ENCODE assay signal across 22 mouse cellular contexts in the genomic region with DNA sequence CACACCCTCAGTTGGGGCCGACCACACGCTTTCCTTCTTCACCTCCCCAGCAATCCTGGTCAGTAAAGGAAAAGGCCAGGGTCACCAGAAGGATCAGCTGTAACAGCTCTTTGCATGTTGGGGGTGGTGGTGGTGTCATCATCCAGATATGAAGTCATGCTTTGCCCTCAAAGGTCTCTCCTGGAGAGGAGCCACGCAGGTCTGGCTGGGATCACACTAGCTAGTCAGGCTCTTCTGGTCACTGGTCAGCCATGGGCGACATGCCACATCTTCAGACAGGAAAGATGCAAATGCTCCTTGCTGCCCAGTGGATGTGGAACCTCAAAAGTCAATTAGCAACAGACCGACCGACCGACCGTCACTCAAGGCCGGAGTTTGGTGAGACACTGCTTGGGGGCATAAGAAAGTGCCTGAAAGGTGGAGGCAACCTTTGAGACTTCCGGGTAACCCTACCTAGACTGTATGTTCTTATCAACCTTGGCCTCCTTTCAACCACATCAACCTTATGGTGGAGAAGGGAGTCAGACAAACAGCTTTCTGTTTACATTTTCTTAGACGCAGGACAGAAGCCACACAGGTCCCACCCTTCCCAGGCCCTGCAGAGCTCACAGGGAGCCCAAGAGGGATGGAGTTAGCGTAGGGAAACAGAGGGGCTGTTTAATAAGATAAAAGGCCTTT. TPM values are rescaled to one million over a fixed set of nuclear protein-coding genes. Genes with fewer than 3 reads are reported as not detected.
DNase-seq lines count a peak whose midpoint lies in the region; ATAC-seq and TF ChIP-seq lines count a peak whose summit lies in the region.
"Had no signal": no experiment of that assay in that cellular context is flagged by ENCODE, and none has a peak within 500 bp of the region (broad histone marks: within the 10 kb centered on the region; RNA-seq: fewer than 3 reads in every experiment).

No protein-coding gene starts in this region.

- TF ChIP-seq CTCF in small intestine, adult 2 months (IDR thresholded peaks at IDR 0.05; ENCODE audit: extremely low read depth, insufficient read length, insufficient replicate concordance, low read depth, low read length) = no peak

- WGBS in kidney, embryonic 15.5 days = 59% methylated on average over 12 of the region's 12 CpGs
- 27% methylated on average over 12 of the region's 12 CpGs for WGBS in small intestine, adult 2 months

- TF ChIP-seq POLR2A in small intestine, adult 2 months (IDR thresholded peaks at IDR 0.05; ENCODE audit: low read depth, low read length) = no peak

- peak; percentile 74 for DNase-seq in adrenal gland, adult 2 months
- no peak for DNase-seq in adrenal gland, postnatal 10 days
- DNase-seq in kidney, postnatal 4 days = no peak
- DNase-seq in NIH3T3 (ENCODE audit: low read depth) = peak; percentile 37
- no peak for DNase-seq in right cerebral cortex, postnatal 25 days
- DNase-seq: cerebellum, postnatal 10 days; gastrocnemius, postnatal 10 days; lung, embryonic 14.5 days; right cerebral cortex, adult 18-20 months; spleen, adult 18-20 months; thymus, postnatal 25 days had no signal

- H3K36me3 ChIP-seq in kidney, embryonic 15.5 days = no peaks in the 10 kb centered on the region
- no peaks in the 10 kb centered on the region for H3K36me3 ChIP-seq in small intestine, adult 2 months (ENCODE audit: control insufficient read depth, insufficient read depth, low read length)
- H3K36me3 ChIP-seq: hindbrain, embryonic 12.5 days; liver, embryonic 12.5 days; midbrain, embryonic 12.5 days had no signal

- peak overlapping the region; percentile 59 for H3K27ac ChIP-seq in kidney, embryonic 15.5 days
- H3K27ac ChIP-seq in small intestine, adult 2 months (ENCODE audit: insufficient read depth, low read depth, low read length) = peak overlapping the region; percentile 71
- H3K27ac ChIP-seq: embryonic facial prominence, embryonic 15.5 days; hindbrain, embryonic 12.5 days; layer of hippocampus, adult 2 months; liver, embryonic 12.5 days; midbrain, embryonic 12.5 days had no signal

- H3K27me3 ChIP-seq in kidney, embryonic 15.5 days = no peaks in the 10 kb centered on the region
- no peaks in the 10 kb centered on the region for H3K27me3 ChIP-seq in small intestine, adult 2 months (ENCODE audit: control insufficient read depth, insufficient read depth, low read length)
- H3K27me3 ChIP-seq: embryonic facial prominence, embryonic 15.5 days; hindbrain, embryonic 12.5 days; midbrain, embryonic 12.5 days had no signal

- ATAC-seq in kidney, embryonic 15.5 days (replicated peaks; ENCODE audit: low FRiP score) = no peak
- ATAC-seq: liver, embryonic 12.5 days had no signal

- H3K4me1 ChIP-seq in kidney, embryonic 15.5 days = peaks cover 73% of the 10 kb centered on the region
- H3K4me1 ChIP-seq in small intestine, adult 2 months (ENCODE audit: control insufficient read depth, insufficient read depth, insufficient read length, low read length) = peaks cover 25% of the 10 kb centered on the region

- H3K9me3 ChIP-seq in kidney, embryonic 15.5 days (replicated peaks) = no peaks in the 10 kb centered on the region
- H3K9me3 ChIP-seq: embryonic facial prominence, embryonic 15.5 days; hindbrain, embryonic 12.5 days; liver, embryonic 12.5 days; midbrain, embryonic 12.5 days had no signal

- no peak overlapping the region for H3K4me2 ChIP-seq in kidney, embryonic 15.5 days
- H3K4me2 ChIP-seq: embryonic facial prominence, embryonic 15.5 days; hindbrain, embryonic 12.5 days; liver, embryonic 12.5 days; lung, embryonic 14.5 days; midbrain, embryonic 12.5 days had no signal

- H3K4me3 ChIP-seq in kidney, embryonic 15.5 days (replicated peaks) = no peak overlapping the region
- peak overlapping the region; percentile 19; the same call in 1 of the 2 replicates for H3K4me3 ChIP-seq in small intestine, adult 2 months (ENCODE audit: low read depth, low read length)
- H3K4me3 ChIP-seq: embryonic facial prominence, embryonic 15.5 days; hindbrain, embryonic 12.5 days; layer of hippocampus, adult 2 months; liver, embryonic 12.5 days; midbrain, embryonic 12.5 days had no signal

- H3K9ac ChIP-seq in kidney, embryonic 15.5 days = no peak overlapping the region
- H3K9ac ChIP-seq: embryonic facial prominence, embryonic 15.5 days; hindbrain, embryonic 12.5 days; liver, embryonic 12.5 days; lung, embryonic 14.5 days; midbrain, embryonic 12.5 days had no signal

RNA-seq across cellular contexts. Expression of gene Map3k14, which starts 6.6 kb away (rescaled TPM):
- 1 to 10 TPM; 5.3 to 9.7 TPM for total RNA-seq in adrenal gland, adult 2 months (2021)
- polyA plus RNA-seq in adrenal gland, adult 2 months (2012; rRNA removed) = 12.6 and 18.2 TPM in 2 replicates
- total RNA-seq in adrenal gland, postnatal 10 days (2021) = 1 to 10 TPM; 5.2 to 6.9 TPM
- polyA plus RNA-seq in kidney, embryonic 15.5 days (2015; fragmentation: Nextera tagmentation; extraction: Ambion mirVana) = 4.3 and 4.9 TPM in 2 replicates
- 9.9 and 12.7 TPM in 2 replicates for polyA plus RNA-seq in small intestine, adult 2 months (2012; rRNA removed)

RNA-seq across cellular contexts. Expression of gene Spata32, which starts 42.4 kb away (rescaled TPM):
- total RNA-seq in adrenal gland, adult 2 months (2021) = not detected
- not detected in 2 replicates for polyA plus RNA-seq in adrenal gland, adult 2 months (2012; rRNA removed)
- total RNA-seq in adrenal gland, postnatal 10 days (2021) = not detected
- polyA plus RNA-seq in kidney, embryonic 15.5 days (2015; fragmentation: Nextera tagmentation; extraction: Ambion mirVana) = not detected in 2 replicates
- not detected in 2 replicates for polyA plus RNA-seq in small intestine, adult 2 months (2012; rRNA removed)
- total RNA-seq: gastrocnemius, postnatal 10 days; heart, adult 8-10 months had no signal
- polyA plus RNA-seq: embryonic facial prominence, embryonic 15.5 days; forebrain, embryonic 11.5 days; heart, embryonic 16.5 days; hindbrain, embryonic 12.5 days; intestine, embryonic 14.5 days; liver, embryonic 12.5 days; lung, embryonic 14.5 days; midbrain, embryonic 12.5 days had no signal

RNA-seq across cellular contexts. Expression of gene 1700023F06Rik, which starts 52.3 kb away (rescaled TPM):
- under 1 TPM; 0.45 to 0.52 TPM for total RNA-seq in adrenal gland, adult 2 months (2021)
- polyA plus RNA-seq in adrenal gland, adult 2 months (2012; rRNA removed) = 1.4 and 2.1 TPM in 2 replicates
- total RNA-seq in adrenal gland, postnatal 10 days (2021) = under 1 TPM in 1 of 2 experiments, not detected in 1; 0.27 TPM
- 0.19 and 0.42 TPM in 2 replicates for polyA plus RNA-seq in kidney, embryonic 15.5 days (2015; fragmentation: Nextera tagmentation; extraction: Ambion mirVana)
- 0.50 and 0.51 TPM in 2 replicates for polyA plus RNA-seq in small intestine, adult 2 months (2012; rRNA removed)
- total RNA-seq: gastrocnemius, postnatal 10 days; heart, adult 8-10 months had no signal
- polyA plus RNA-seq: midbrain, embryonic 12.5 days had no signal

Comparison
In these comparisons a context has a peak if more than half of its experiments do, and no peak if none do; other contexts are left out.
1. DNase-seq: peak in adrenal gland, adult 2 months (single experiment) and NIH3T3 (single experiment); none in adrenal gland, postnatal 10 days (single experiment), kidney, postnatal 4 days (0 of 2) and right cerebral cortex, postnatal 25 days (single experiment).